In genomic region chr6:137169171-137169968, GRCm38 (mm10) we compare ENCODE assay signal across 8 mouse cellular contexts. TPM values are rescaled to one million over a fixed set of nuclear protein-coding genes. Genes with fewer than 3 reads are reported as not detected.
A peak's percentile ranks its signal among the peaks of the same experiment; 100 is the strongest.
DNase-seq lines count a peak whose midpoint lies in the region; ATAC-seq and TF ChIP-seq lines count a peak whose summit lies in the region.

No protein-coding gene starts in this region.

- TF ChIP-seq POLR2A in myocyte (IDR thresholded peaks at IDR 0.05; ENCODE audit: insufficient read length, low read depth), result no peak

- no peak overlapping the region for H3ac ChIP-seq in myocyte (ENCODE audit: control insufficient read depth, insufficient read length)

- H3K4me3 ChIP-seq in forebrain, embryonic 10.5 days, result peak overlapping the region; percentile 65
- peak overlapping the region; percentile 54 to 59 for H3K4me3 ChIP-seq in heart, embryonic 14.5 days (ENCODE audit: control insufficient read depth in 1 of 2, insufficient read depth in 1 of 2, low read depth in 1 of 2, low read length in 2 of 2)
- peak overlapping the region; percentile 50 for H3K4me3 ChIP-seq in liver, embryonic 11.5 days (ENCODE audit: low read depth, low read length)
- peak overlapping the region; percentile 27 for H3K4me3 ChIP-seq in myocyte

- under 1% methylated on average over 53 of the region's 53 CpGs for WGBS in forebrain, embryonic 10.5 days
- 1% methylated on average over 49 of the region's 53 CpGs for WGBS in heart, embryonic 14.5 days
- 2% methylated on average over 53 of the region's 53 CpGs for WGBS in liver, embryonic 11.5 days

- H3K36me3 ChIP-seq in forebrain, embryonic 10.5 days (replicated peaks), result no peaks in the 10 kb centered on the region
- no peaks in the 10 kb centered on the region for H3K36me3 ChIP-seq in heart, embryonic 14.5 days (ENCODE audit: control insufficient read depth, insufficient read depth, low read length)
- H3K36me3 ChIP-seq in liver, embryonic 11.5 days (ENCODE audit: control insufficient read depth, insufficient read depth, low read length), result no peaks in the 10 kb centered on the region
- no peaks in the 10 kb centered on the region for H3K36me3 ChIP-seq in myocyte (ENCODE audit: control insufficient read depth, insufficient read depth)

- H3K27ac ChIP-seq in forebrain, embryonic 10.5 days, result peak overlapping the region; percentile 72
- no peak overlapping the region for H3K27ac ChIP-seq in heart, embryonic 14.5 days (replicated peaks in 1 of 2; ENCODE audit: control insufficient read depth in 1 of 2, insufficient read depth in 1 of 2, low read depth in 2 of 2, low read length in 2 of 2)
- H3K27ac ChIP-seq in liver, embryonic 11.5 days (ENCODE audit: low read depth, low read length), result no peak overlapping the region

- no peaks in the 10 kb centered on the region for H3K9me3 ChIP-seq in forebrain, embryonic 10.5 days
- H3K9me3 ChIP-seq in heart, embryonic 14.5 days (ENCODE audit: control insufficient read depth, low read length), result no peaks in the 10 kb centered on the region
- H3K9me3 ChIP-seq in liver, embryonic 11.5 days (ENCODE audit: control insufficient read depth, low read length), result no peaks in the 10 kb centered on the region

- DNase-seq in 3134 (ENCODE audit: extremely low read depth, insufficient read length, low spot score), result peak; percentile 67
- peak; percentile 72 for DNase-seq in brain, embryonic 18.5 days (ENCODE audit: low read depth, low spot score)
- DNase-seq in forebrain, embryonic 10.5 days (ENCODE audit: extremely low spot score, low spot score), result peak; percentile 88
- DNase-seq in kidney, postnatal 14 days, result peak; percentile 93
- DNase-seq in liver, embryonic 11.5 days (ENCODE audit: low spot score), result peak; percentile 85
- peak; percentile 67 to 70 for DNase-seq in spleen, postnatal 36 days (ENCODE audit: low spot score in 2 of 2)

- peak; percentile 83 for ATAC-seq in heart, embryonic 14.5 days (ENCODE audit: insufficient number of reproducible peaks, insufficient read depth, low FRiP score, low read depth)
- ATAC-seq in liver, embryonic 11.5 days (replicated peaks; ENCODE audit: low FRiP score), result peak; percentile 87

- H3K79me2 ChIP-seq in myocyte (ENCODE audit: control insufficient read depth, insufficient read depth), result no peaks in the 10 kb centered on the region

- peaks cover 44% of the 10 kb centered on the region for H3K27me3 ChIP-seq in forebrain, embryonic 10.5 days (ENCODE audit: poor library complexity, severe bottlenecking)
- H3K27me3 ChIP-seq in heart, embryonic 14.5 days (ENCODE audit: control insufficient read depth, insufficient read depth, low read length), result no peaks in the 10 kb centered on the region; the same call in 1 of the 2 replicates
- H3K27me3 ChIP-seq in liver, embryonic 11.5 days (replicated peaks; ENCODE audit: control insufficient read depth, insufficient read depth, low read length), result peaks cover 25% of the 10 kb centered on the region
- no peaks in the 10 kb centered on the region for H3K27me3 ChIP-seq in myocyte (ENCODE audit: control insufficient read depth, insufficient read depth, insufficient read length)

- peaks cover 25% of the 10 kb centered on the region for H3K4me1 ChIP-seq in forebrain, embryonic 10.5 days
- peaks cover 5% of the 10 kb centered on the region in 2 experiments; a peak in 2 of 4 replicates for H3K4me1 ChIP-seq in heart, embryonic 14.5 days (ENCODE audit: control insufficient read depth in 2 of 2, insufficient read depth in 2 of 2, low read length in 2 of 2)
- peaks cover 4% of the 10 kb centered on the region; the same call in 1 of the 2 replicates for H3K4me1 ChIP-seq in liver, embryonic 11.5 days (replicated peaks; ENCODE audit: control insufficient read depth, insufficient read depth, low read length)

- H3K4me2 ChIP-seq in heart, embryonic 14.5 days (ENCODE audit: low read length), result peak overlapping the region; percentile 98
- peak overlapping the region; percentile 81 for H3K4me2 ChIP-seq in liver, embryonic 11.5 days
- peak overlapping the region; percentile 79 for H3K4me2 ChIP-seq in myocyte (ENCODE audit: low read depth)

- peak overlapping the region; percentile 78 for H3K9ac ChIP-seq in heart, embryonic 14.5 days (ENCODE audit: low read length)
- H3K9ac ChIP-seq in liver, embryonic 11.5 days (ENCODE audit: low read depth, low read length), result peak overlapping the region; percentile 37; the same call in 1 of the 2 replicates

TF ChIP-seq in myocyte, 11 proteins besides CTCF, POLR2A, EP300 and RAD21:
- TF ChIP-seq POLR2AphosphoS2 (IDR thresholded peaks at IDR 0.05; ENCODE audit: insufficient read length, low read depth) (no peak), REST (IDR thresholded peaks at IDR 0.05; ENCODE audit: insufficient read depth, insufficient read length) (no peak), MYOD1 (IDR thresholded peaks at IDR 0.05; ENCODE audit: control insufficient read depth in 1 of 3, insufficient read length in 2 of 3, low read depth in 2 of 3) (no peak), MAX (IDR thresholded peaks at IDR 0.05; ENCODE audit: low read depth) (no peak), MYOG (IDR thresholded peaks at IDR 0.05; ENCODE audit: control insufficient read depth in 1 of 3, insufficient read depth in 1 of 3, insufficient read length in 2 of 3, low read depth in 2 of 3) (no peak), E2F4 (IDR thresholded peaks at IDR 0.05; ENCODE audit: insufficient read depth) (no peak), TCF12 (IDR thresholded peaks at IDR 0.05; ENCODE audit: insufficient read depth, poor library complexity, severe bottlenecking) (no peak), CEBPB (IDR thresholded peaks at IDR 0.05; ENCODE audit: insufficient read depth, poor library complexity, severe bottlenecking) (no peak), TCF3 (IDR thresholded peaks at IDR 0.05; ENCODE audit: insufficient read length, low read depth) (no peak), SRF (IDR thresholded peaks at IDR 0.05; ENCODE audit: control insufficient read depth, insufficient read length, low read depth) (no peak), USF1 (IDR thresholded peaks at IDR 0.05; ENCODE audit: low read depth) (no peak)

RNA-seq across cellular contexts. Expression of gene Rerg, which starts 0.9 kb away (rescaled TPM):
- 1.0 and 1.1 TPM in 2 replicates for polyA plus RNA-seq in forebrain, embryonic 10.5 days (2016; fragmentation: Nextera tagmentation; extraction: Ambion mirVana)
- 4.4 and 5.4 TPM in 2 replicates for polyA plus RNA-seq in heart, embryonic 14.5 days (2014; fragmentation: Nextera tagmentation; extraction: Ambion mirVana)
- 3.4 and 3.5 TPM in 2 replicates for polyA plus RNA-seq in liver, embryonic 11.5 days (2014; fragmentation: Nextera tagmentation; extraction: Ambion mirVana)
- 3.1 TPM for polyA plus RNA-seq in myocyte (2012; fragmentation: generic; extraction: Trizol)
